Mouse (Mus musculus): ENCODE data around the gene Acot11. TPM values are rescaled to one million over a fixed set of nuclear protein-coding genes. Genes with fewer than 3 reads are reported as not detected.

The Acot11 gene
- total and polyA plus RNA-seq, 2 experiments: 4.8 to 6.3 TPM

DNA sequence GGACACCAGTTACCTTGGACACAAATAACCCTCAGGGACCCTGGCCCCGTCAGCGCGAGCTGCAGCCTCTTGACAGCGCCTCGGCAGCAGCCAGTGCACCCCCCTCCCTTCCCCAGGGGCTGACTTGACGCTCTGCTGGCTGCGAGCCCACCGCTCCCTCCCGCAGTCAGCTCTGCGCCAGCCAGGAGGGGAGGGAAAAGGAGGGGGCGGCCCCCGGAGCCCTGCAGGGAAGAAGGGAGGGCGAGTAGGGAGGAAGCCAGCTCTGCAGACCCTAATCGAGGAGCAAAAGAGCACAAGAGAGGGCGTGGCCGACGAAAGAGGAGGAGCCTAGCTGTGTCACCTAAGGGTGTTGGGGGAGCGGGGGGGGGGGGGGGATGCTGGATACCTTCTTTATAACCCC is 33.2 kb upstream of the Acot11 start:
- no peak overlapping the region for H3K9ac ChIP-seq (ENCODE audit: low read depth, low read length)
- 5% methylated on average over 18 of the region's 18 CpGs for WGBS
- TF ChIP-seq CTCF (IDR thresholded peaks at IDR 0.05; ENCODE audit: low read depth, low read length) (no peak), POLR2A (IDR thresholded peaks at IDR 0.05; ENCODE audit: extremely low read depth, insufficient read depth, low read length) (no peak)
- H3K4me1 ChIP-seq (ENCODE audit: control insufficient read depth, insufficient read depth, low read length): no peaks in the 10 kb centered on the region
- H3K27ac ChIP-seq (replicated peaks; ENCODE audit: insufficient read depth, low read depth, low read length): no peak overlapping the region
- H3K79me2 ChIP-seq (ENCODE audit: control insufficient read depth, insufficient read depth, low read length): no peaks in the 10 kb centered on the region
- DNase-seq (ENCODE audit: extremely low read depth, low read depth, low spot score): no peak
- no peaks in the 10 kb centered on the region for H3K27me3 ChIP-seq (ENCODE audit: control insufficient read depth, insufficient read depth, low read length)
- H3K4me3 ChIP-seq (ENCODE audit: insufficient read depth, low read depth, low read length): no peak overlapping the region
- H3K36me3 ChIP-seq (ENCODE audit: control insufficient read depth, insufficient read depth, low read length): no peaks in the 10 kb centered on the region

GRCm38 (mm10) chr4:106837425-106837824 is 32.6 kb upstream of the Acot11 start:
- H3K9ac ChIP-seq (ENCODE audit: low read depth, low read length): no peak overlapping the region
- no peaks in the 10 kb centered on the region for H3K79me2 ChIP-seq (ENCODE audit: control insufficient read depth, insufficient read depth, low read length)
- H3K27ac ChIP-seq (replicated peaks; ENCODE audit: insufficient read depth, low read depth, low read length): no peak overlapping the region
- H3K27me3 ChIP-seq (ENCODE audit: control insufficient read depth, insufficient read depth, low read length): no peaks in the 10 kb centered on the region
- DNase-seq (ENCODE audit: extremely low read depth, low read depth, low spot score): no peak
- no peaks in the 10 kb centered on the region for H3K36me3 ChIP-seq (ENCODE audit: control insufficient read depth, insufficient read depth, low read length)
- H3K4me1 ChIP-seq (ENCODE audit: control insufficient read depth, insufficient read depth, low read length): no peaks in the 10 kb centered on the region
- no peak overlapping the region for H3K4me3 ChIP-seq (ENCODE audit: insufficient read depth, low read depth, low read length)
- 26% methylated on average over 9 of the region's 9 CpGs for whole genome bisulfite sequencing
- TF ChIP-seq POLR2A (IDR thresholded peaks at IDR 0.05; ENCODE audit: extremely low read depth, insufficient read depth, low read length): no peak
- no peak for TF ChIP-seq CTCF (IDR thresholded peaks at IDR 0.05; ENCODE audit: low read depth, low read length)

- Histone ChIP-seq H3K4me3 (ENCODE audit: insufficient read depth, low read depth, low read length) (no peak overlapping the region), H3K9ac (ENCODE audit: low read depth, low read length) (no peak overlapping the region), H3K27ac (replicated peaks; ENCODE audit: insufficient read depth, low read depth, low read length) (no peak overlapping the region), H3K27me3 (ENCODE audit: control insufficient read depth, insufficient read depth, low read length) (no peaks in the 10 kb centered on the region), H3K36me3 (ENCODE audit: control insufficient read depth, insufficient read depth, low read length) (no peaks in the 10 kb centered on the region), H3K4me1 (ENCODE audit: control insufficient read depth, insufficient read depth, low read length) (no peaks in the 10 kb centered on the region), H3K79me2 (ENCODE audit: control insufficient read depth, insufficient read depth, low read length) (no peaks in the 10 kb centered on the region)
- no peak for TF ChIP-seq POLR2A (IDR thresholded peaks at IDR 0.05; ENCODE audit: extremely low read depth, insufficient read depth, low read length)
- no peak for TF ChIP-seq CTCF (IDR thresholded peaks at IDR 0.05; ENCODE audit: low read depth, low read length)
- peak; percentile 60 for DNase-seq (ENCODE audit: extremely low read depth, low read depth, low spot score)
- WGBS: 35% methylated on average over 6 of the region's 6 CpGs
Observed at GRCm38 (mm10) chr4:106830545-106831112, 25.8 kb upstream of the Acot11 start.

DNA sequence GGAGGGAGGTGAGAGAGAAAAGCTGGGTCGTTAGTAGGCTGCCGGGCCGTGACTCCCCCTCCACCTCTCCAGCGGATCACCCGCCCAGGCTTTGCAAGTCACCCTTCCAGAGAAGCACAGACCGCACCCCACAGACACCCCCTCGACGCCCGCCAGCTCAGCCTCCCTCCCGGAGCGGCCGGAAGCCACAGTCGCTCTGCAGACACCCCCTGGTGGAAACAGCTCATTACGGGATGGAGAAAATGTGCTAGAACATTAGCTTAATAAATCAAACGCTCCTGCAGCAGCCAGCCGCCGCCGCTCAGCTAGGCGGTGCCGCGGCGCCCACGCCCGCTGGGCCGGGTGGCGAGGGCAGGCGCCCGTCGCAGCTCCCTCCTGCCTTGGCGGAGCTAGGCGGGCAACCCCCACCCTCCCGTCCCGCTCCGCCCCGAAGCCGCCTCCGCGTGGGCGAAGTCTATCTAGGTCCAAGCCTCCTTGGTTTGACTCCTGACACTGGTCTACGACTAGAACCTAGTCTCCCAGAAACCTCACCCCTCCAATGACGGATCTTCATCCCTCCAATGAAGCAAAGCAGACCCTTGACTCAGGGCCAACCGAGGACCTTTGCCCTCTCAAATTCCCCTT is 23.1 kb upstream of the Acot11 start:
- no peaks in the 10 kb centered on the region for H3K4me1 ChIP-seq (ENCODE audit: control insufficient read depth, insufficient read depth, low read length)
- TF ChIP-seq CTCF (IDR thresholded peaks at IDR 0.05; ENCODE audit: low read depth, low read length) (peak; percentile 36; the same call in 1 of the 2 replicates), POLR2A (IDR thresholded peaks at IDR 0.05; ENCODE audit: extremely low read depth, insufficient read depth, low read length) (no peak)
- DNase-seq (ENCODE audit: extremely low read depth, low read depth, low spot score): peak; percentile 46
- H3K79me2 ChIP-seq (ENCODE audit: control insufficient read depth, insufficient read depth, low read length): no peaks in the 10 kb centered on the region
- 1% methylated on average over 42 of the region's 42 CpGs for WGBS
- no peaks in the 10 kb centered on the region for H3K36me3 ChIP-seq (ENCODE audit: control insufficient read depth, insufficient read depth, low read length)
- H3K9ac ChIP-seq (ENCODE audit: low read depth, low read length): peak overlapping the region; percentile 40
- no peaks in the 10 kb centered on the region for H3K27me3 ChIP-seq (ENCODE audit: control insufficient read depth, insufficient read depth, low read length)
- no peak overlapping the region for H3K27ac ChIP-seq (replicated peaks; ENCODE audit: insufficient read depth, low read depth, low read length)
- H3K4me3 ChIP-seq (ENCODE audit: insufficient read depth, low read depth, low read length): peak overlapping the region; percentile 45; the same call in 1 of the 2 replicates

GRCm38 (mm10) chr4:106825229-106825628 is 20.4 kb upstream of the Acot11 start:
- no peak for TF ChIP-seq POLR2A (IDR thresholded peaks at IDR 0.05; ENCODE audit: extremely low read depth, insufficient read depth, low read length)
- no peak for TF ChIP-seq CTCF (IDR thresholded peaks at IDR 0.05; ENCODE audit: low read depth, low read length)
- Histone ChIP-seq H3K9ac (ENCODE audit: low read depth, low read length) (no peak overlapping the region), H3K27ac (replicated peaks; ENCODE audit: insufficient read depth, low read depth, low read length) (no peak overlapping the region), H3K36me3 (ENCODE audit: control insufficient read depth, insufficient read depth, low read length) (no peaks in the 10 kb centered on the region), H3K79me2 (ENCODE audit: control insufficient read depth, insufficient read depth, low read length) (no peaks in the 10 kb centered on the region), H3K27me3 (ENCODE audit: control insufficient read depth, insufficient read depth, low read length) (no peaks in the 10 kb centered on the region), H3K4me3 (ENCODE audit: insufficient read depth, low read depth, low read length) (no peak overlapping the region), H3K4me1 (ENCODE audit: control insufficient read depth, insufficient read depth, low read length) (no peaks in the 10 kb centered on the region)
- DNase-seq (ENCODE audit: extremely low read depth, low read depth, low spot score): no peak
- 96% methylated on average over 5 of the region's 5 CpGs for WGBS

- no peak overlapping the region for H3K4me3 ChIP-seq (ENCODE audit: insufficient read depth, low read depth, low read length)
- no peaks in the 10 kb centered on the region for H3K36me3 ChIP-seq (ENCODE audit: control insufficient read depth, insufficient read depth, low read length)
- DNase-seq (ENCODE audit: extremely low read depth, low read depth, low spot score): no peak
- TF ChIP-seq CTCF (IDR thresholded peaks at IDR 0.05; ENCODE audit: low read depth, low read length) (no peak), POLR2A (IDR thresholded peaks at IDR 0.05; ENCODE audit: extremely low read depth, insufficient read depth, low read length) (no peak)
- H3K27me3 ChIP-seq (ENCODE audit: control insufficient read depth, insufficient read depth, low read length): no peaks in the 10 kb centered on the region
- H3K9ac ChIP-seq (ENCODE audit: low read depth, low read length): no peak overlapping the region
- no peaks in the 10 kb centered on the region for H3K79me2 ChIP-seq (ENCODE audit: control insufficient read depth, insufficient read depth, low read length)
- H3K4me1 ChIP-seq (ENCODE audit: control insufficient read depth, insufficient read depth, low read length): no peaks in the 10 kb centered on the region
- no peak overlapping the region for H3K27ac ChIP-seq (replicated peaks; ENCODE audit: insufficient read depth, low read depth, low read length)
Observed at GRCm38 (mm10) chr4:106819404-106819803, 14.6 kb upstream of the Acot11 start.

Measured in liver, adult 2 months (tissue).